Mouse (Mus musculus) spleen, postnatal 0 days (tissue): ENCODE data around the gene Ak9. TPM values are rescaled to one million over a fixed set of nuclear protein-coding genes. Genes with fewer than 3 reads are reported as not detected.

Experiments used
- polyA plus RNA-seq: library from polyadenylated mRNA; unstranded; fragments of >200 nt; fragmentation: Nextera tagmentation; extraction: Ambion mirVana; gene quantifications from 2 replicates; pipeline ENCODE4 v1.2.1, GENCODE M21; 2015

Ak9 gene
- 0.02 TPM in 1 of 2 replicates, not detected in the other for polyA plus RNA-seq

GRCm38 (mm10) chr10:41303639-41304444 is at the start of gene Ak9:
Gene Ak9, plus strand, starts transcription at chr10:41303980.

GRCm38 (mm10) chr10:41302689-41303431 is 920 bp upstream of the Ak9 start, which contains the start of gene Fig4:
Gene Fig4, minus strand, starts transcription at chr10:41303260.

GRCm38 (mm10) chr10:41450137-41450670 is 146.4 kb downstream of the Ak9 start, which contains the start of gene Zbtb24:
Gene Zbtb24, plus strand, starts transcription at chr10:41450383.

GRCm38 (mm10) chr10:41476171-41477017 is 172.6 kb downstream of the Ak9 start, which contains the start of gene Mical1:
Gene Mical1, plus strand, starts transcription at chr10:41476314.

Other genes with a start within 250 kb of the Ak9 start
- not detected in 2 replicates for gene Gpr6, start 231.7 kb upstream of the Ak9 start, polyA plus RNA-seq
- gene Fig4, start 720 bp upstream of the Ak9 start, polyA plus RNA-seq, result 9.9 and 10.2 TPM in 2 replicates
- 7.0 and 8.3 TPM in 2 replicates for gene Zbtb24, start 146.4 kb downstream of the Ak9 start, polyA plus RNA-seq
- 17.3 and 20.5 TPM in 2 replicates for gene Mical1, start 172.3 kb downstream of the Ak9 start, polyA plus RNA-seq
- 9.2 and 14.1 TPM in 2 replicates for gene Smpd2, start 186.4 kb downstream of the Ak9 start, polyA plus RNA-seq
- gene Ppil6, start 186.5 kb downstream of the Ak9 start, polyA plus RNA-seq, result 0.23 TPM in 1 of 2 replicates, not detected in the other
- gene Cd164, start 215.4 kb downstream of the Ak9 start, polyA plus RNA-seq, result 62.0 and 73.0 TPM in 2 replicates